In the genomic region with DNA sequence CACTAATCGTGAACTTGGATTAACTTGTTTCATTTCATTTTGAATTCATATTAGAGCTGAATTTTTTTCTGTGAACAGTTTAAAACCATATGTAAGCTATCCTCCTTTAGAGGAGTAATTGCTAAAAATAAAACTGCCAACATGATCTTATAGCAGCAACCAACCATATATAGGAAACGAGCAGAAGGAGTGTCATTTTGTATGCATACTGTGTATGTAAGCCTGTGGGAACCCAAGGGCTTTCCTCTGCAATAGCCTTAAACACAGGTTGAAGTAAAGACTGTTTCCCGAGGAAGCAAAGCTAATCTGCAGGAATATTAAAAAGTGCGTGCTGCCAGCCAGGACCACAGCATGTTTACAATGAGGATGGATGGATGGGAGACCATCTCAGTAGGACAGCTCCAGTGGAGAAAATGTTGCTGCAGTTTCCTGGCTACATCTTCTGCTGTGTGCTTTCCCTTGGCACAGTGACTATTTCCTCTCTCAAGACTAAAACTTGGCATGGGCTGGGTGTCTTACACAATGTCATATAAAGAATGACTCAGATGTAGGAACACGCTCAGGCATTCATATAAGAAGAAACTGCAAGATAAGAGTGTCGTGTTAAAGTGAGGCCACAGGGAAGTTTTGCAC, we compare ENCODE assay signal across 9 mouse cellular contexts.
DNase-seq lines count a peak whose midpoint lies in the region; ATAC-seq and TF ChIP-seq lines count a peak whose summit lies in the region.
"Had no signal": no experiment of that assay in that cellular context is flagged by ENCODE, and none has a peak within 500 bp of the region (broad histone marks: within the 10 kb centered on the region; RNA-seq: fewer than 3 reads in every experiment).

No protein-coding gene starts in this region.

- no peaks in the 10 kb centered on the region for H3K9me3 ChIP-seq in lung, postnatal 0 days (ENCODE audit: low read length)
- no peaks in the 10 kb centered on the region for H3K9me3 ChIP-seq in stomach, embryonic 15.5 days
- no peaks in the 10 kb centered on the region for H3K9me3 ChIP-seq in liver, embryonic 11.5 days (ENCODE audit: control insufficient read depth, low read length)
- H3K9me3 ChIP-seq: liver, embryonic 15.5 days had no signal

- peak; percentile 38; the same call in 1 of the 2 replicates for ATAC-seq in lung, postnatal 0 days
- ATAC-seq in stomach, embryonic 15.5 days (ENCODE audit: insufficient read depth, low FRiP score, low read depth): no peak; the same call in 1 of the 2 replicates
- ATAC-seq in liver, embryonic 11.5 days (replicated peaks; ENCODE audit: low FRiP score): no peak

- H3K4me1 ChIP-seq in lung, postnatal 0 days (ENCODE audit: insufficient read depth, low read depth, low read length): no peaks in the 10 kb centered on the region
- no peaks in the 10 kb centered on the region for H3K4me1 ChIP-seq in lung, adult 2 months (ENCODE audit: control insufficient read depth, insufficient read depth, low read length)
- no peaks in the 10 kb centered on the region for H3K4me1 ChIP-seq in stomach, embryonic 15.5 days
- H3K4me1 ChIP-seq in liver, embryonic 11.5 days (replicated peaks; ENCODE audit: control insufficient read depth, insufficient read depth, low read length): no peaks in the 10 kb centered on the region
- H3K4me1 ChIP-seq: liver, embryonic 15.5 days had no signal

- WGBS in lung, postnatal 0 days: 37% methylated on average over 6 of the region's 6 CpGs
- WGBS in lung, adult 2 months: 43% methylated on average over 6 of the region's 6 CpGs
- 34% methylated on average over 6 of the region's 6 CpGs for WGBS in stomach, embryonic 15.5 days
- 72% methylated on average over 6 of the region's 6 CpGs for WGBS in liver, embryonic 11.5 days

- no peak for TF ChIP-seq CTCF in lung, postnatal 0 days (IDR thresholded peaks at IDR 0.05)
- TF ChIP-seq CTCF in lung, adult 2 months (IDR thresholded peaks at IDR 0.05; ENCODE audit: insufficient read depth, low read length): no peak
- TF ChIP-seq CTCF in left cerebral cortex, adult 2 months (IDR thresholded peaks at IDR 0.05): no peak

- no peak overlapping the region for H3K27ac ChIP-seq in lung, postnatal 0 days (ENCODE audit: low read length)
- peak overlapping the region; percentile 80 for H3K27ac ChIP-seq in left cerebral cortex, adult 2 months
- peak overlapping the region; percentile 58; the same call in 1 of the 2 replicates for H3K27ac ChIP-seq in stomach, embryonic 15.5 days
- no peak overlapping the region for H3K27ac ChIP-seq in liver, embryonic 11.5 days (ENCODE audit: low read depth, low read length)
- H3K27ac ChIP-seq: liver, embryonic 15.5 days had no signal

- DNase-seq in adrenal gland, postnatal 14 days: peak; percentile 24
- no peak for DNase-seq in adrenal gland, postnatal 4 days (ENCODE audit: low spot score in 2 of 2)
- DNase-seq in lung, postnatal 0 days (ENCODE audit: low spot score): peak; percentile 81
- no peak for DNase-seq in lung, adult 2 months
- DNase-seq in left cerebral cortex, adult 2 months (ENCODE audit: extremely low spot score in 1 of 2, low spot score in 2 of 2): peak; percentile 22 to 29
- DNase-seq in liver, embryonic 11.5 days (ENCODE audit: low spot score): no peak
- DNase-seq in kidney, postnatal 36 days: no peak

- no peak for TF ChIP-seq POLR2A in lung, adult 2 months (IDR thresholded peaks at IDR 0.05; ENCODE audit: borderline replicate concordance, extremely low read depth, low read depth, low read length)

- no peaks in the 10 kb centered on the region for H3K27me3 ChIP-seq in lung, postnatal 0 days (replicated peaks; ENCODE audit: insufficient read depth, low read length)
- no peaks in the 10 kb centered on the region for H3K27me3 ChIP-seq in stomach, embryonic 15.5 days (replicated peaks)
- no peaks in the 10 kb centered on the region for H3K27me3 ChIP-seq in liver, embryonic 11.5 days (replicated peaks; ENCODE audit: control insufficient read depth, insufficient read depth, low read length)
- H3K27me3 ChIP-seq: liver, embryonic 15.5 days had no signal

- TF ChIP-seq EP300 in lung, postnatal 0 days (IDR thresholded peaks at IDR 0.05): no peak

- no peaks in the 10 kb centered on the region for H3K36me3 ChIP-seq in lung, postnatal 0 days (ENCODE audit: insufficient read depth, low read length)
- H3K36me3 ChIP-seq in stomach, embryonic 15.5 days: no peaks in the 10 kb centered on the region
- no peaks in the 10 kb centered on the region for H3K36me3 ChIP-seq in liver, embryonic 11.5 days (ENCODE audit: control insufficient read depth, insufficient read depth, low read length)
- H3K36me3 ChIP-seq: liver, embryonic 15.5 days had no signal

- no peak overlapping the region for H3K9ac ChIP-seq in lung, postnatal 0 days (replicated peaks; ENCODE audit: low read depth)
- no peak overlapping the region for H3K9ac ChIP-seq in stomach, embryonic 15.5 days
- no peak overlapping the region for H3K9ac ChIP-seq in liver, embryonic 11.5 days (ENCODE audit: low read depth, low read length)
- H3K9ac ChIP-seq: liver, embryonic 15.5 days had no signal

- intact Hi-C loops in left cerebral cortex, adult 2 months (cut with DNase I): loop anchor here (10.0 kb wide), 2 partner anchors 181 to 321 kb away; no protein-coding TSS in a partner anchor

- H3K4me2 ChIP-seq in lung, postnatal 0 days (replicated peaks; ENCODE audit: low read depth, low read length): no peak overlapping the region
- H3K4me2 ChIP-seq in stomach, embryonic 15.5 days: no peak overlapping the region
- H3K4me2 ChIP-seq in liver, embryonic 11.5 days: no peak overlapping the region
- H3K4me2 ChIP-seq: liver, embryonic 15.5 days had no signal

- no peak overlapping the region for H3K4me3 ChIP-seq in lung, postnatal 0 days (ENCODE audit: low read depth, low read length)
- H3K4me3 ChIP-seq in lung, adult 2 months (replicated peaks; ENCODE audit: extremely low read depth, low read depth, low read length): no peak overlapping the region
- H3K4me3 ChIP-seq in left cerebral cortex, adult 2 months: no peak overlapping the region
- no peak overlapping the region for H3K4me3 ChIP-seq in stomach, embryonic 15.5 days (replicated peaks)
- no peak overlapping the region for H3K4me3 ChIP-seq in liver, embryonic 11.5 days (ENCODE audit: low read depth, low read length)
- H3K4me3 ChIP-seq: liver, embryonic 15.5 days had no signal

Comparison
In these comparisons a context has a peak if more than half of its experiments do, and no peak if none do; other contexts are left out.
1. DNase-seq: peak in adrenal gland, postnatal 14 days (single experiment), lung, postnatal 0 days (single experiment) and left cerebral cortex, adult 2 months (2 of 2); none in adrenal gland, postnatal 4 days (0 of 2), lung, adult 2 months (single experiment), liver, embryonic 11.5 days (single experiment) and kidney, postnatal 36 days (0 of 2).
2. H3K27ac ChIP-seq: peak in left cerebral cortex, adult 2 months (single experiment) and stomach, embryonic 15.5 days (single experiment); none in lung, postnatal 0 days (single experiment) and liver, embryonic 11.5 days (single experiment).